In the genomic region with DNA sequence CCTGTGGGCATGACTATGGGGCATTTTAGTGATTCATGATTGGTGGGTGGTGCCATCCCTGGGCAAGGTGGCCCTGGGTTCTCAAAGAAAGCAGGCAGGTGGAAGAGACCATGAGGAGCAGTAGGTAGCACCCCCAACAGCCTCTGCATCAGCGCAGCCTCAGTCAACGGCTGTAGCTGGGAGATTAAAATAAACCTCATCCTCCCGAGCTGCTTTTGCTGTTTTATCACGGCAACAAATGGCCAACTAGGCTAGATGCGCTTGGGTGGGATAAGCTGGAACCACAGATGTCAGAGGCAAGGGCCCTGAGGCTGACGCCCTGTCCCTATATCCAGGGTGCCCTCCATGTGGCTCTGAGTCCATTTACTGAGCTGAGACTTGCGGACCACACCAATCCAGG, we compare ENCODE assay signal across 9 mouse cellular contexts. TPM values are rescaled to one million over a fixed set of nuclear protein-coding genes. Genes with fewer than 3 reads are reported as not detected.
DNase-seq lines count a peak whose midpoint lies in the region; ATAC-seq and TF ChIP-seq lines count a peak whose summit lies in the region.
"Had no signal": no experiment of that assay in that cellular context is flagged by ENCODE, and none has a peak within 500 bp of the region (broad histone marks: within the 10 kb centered on the region; RNA-seq: fewer than 3 reads in every experiment).

No protein-coding gene starts in this region.

- H3K36me3 ChIP-seq in erythroblast, embryonic 14.5 days (ENCODE audit: control insufficient read depth), result peaks cover 39% of the 10 kb centered on the region
- peaks cover 56% of the 10 kb centered on the region for H3K36me3 ChIP-seq in limb, embryonic 12.5 days
- peaks cover 51% of the 10 kb centered on the region for H3K36me3 ChIP-seq in neural tube, embryonic 13.5 days

- TF ChIP-seq CTCF in layer of hippocampus, adult 2 months (conservative IDR thresholded peaks at IDR 0.05), result no peak

- H3K4me2 ChIP-seq in limb, embryonic 12.5 days, result peak overlapping the region; percentile 94
- H3K4me2 ChIP-seq in neural tube, embryonic 13.5 days, result peak overlapping the region; percentile 100

- H3K27me3 ChIP-seq in erythroblast, embryonic 14.5 days (ENCODE audit: control insufficient read depth), result peaks cover 12% of the 10 kb centered on the region
- no peaks in the 10 kb centered on the region for H3K27me3 ChIP-seq in limb, embryonic 12.5 days
- no peaks in the 10 kb centered on the region for H3K27me3 ChIP-seq in neural tube, embryonic 13.5 days

- WGBS in limb, embryonic 12.5 days, result 80% methylated on average over 7 of the region's 7 CpGs
- 60% methylated on average over 7 of the region's 7 CpGs for WGBS in neural tube, embryonic 13.5 days

- peaks cover 16% of the 10 kb centered on the region for H3K9me3 ChIP-seq in erythroblast, embryonic 14.5 days (ENCODE audit: control insufficient read depth, low read length)
- H3K9me3 ChIP-seq in limb, embryonic 12.5 days, result no peaks in the 10 kb centered on the region
- H3K9me3 ChIP-seq in neural tube, embryonic 13.5 days, result no peaks in the 10 kb centered on the region

- H3K27ac ChIP-seq in layer of hippocampus, adult 2 months, result peak overlapping the region; percentile 75; the same call in 1 of the 2 replicates
- no peak overlapping the region for H3K27ac ChIP-seq in limb, embryonic 12.5 days
- peak overlapping the region; percentile 99 for H3K27ac ChIP-seq in neural tube, embryonic 13.5 days (replicated peaks)

- H3K4me3 ChIP-seq in layer of hippocampus, adult 2 months, result peak overlapping the region; percentile 79
- H3K4me3 ChIP-seq in erythroblast, embryonic 14.5 days (replicated peaks), result peak overlapping the region; percentile 76
- peak overlapping the region; percentile 97 for H3K4me3 ChIP-seq in limb, embryonic 12.5 days (replicated peaks)
- H3K4me3 ChIP-seq in neural tube, embryonic 13.5 days, result peak overlapping the region; percentile 99

- H3K4me1 ChIP-seq in erythroblast, embryonic 14.5 days (ENCODE audit: control insufficient read depth), result peaks cover 67% of the 10 kb centered on the region
- H3K4me1 ChIP-seq in limb, embryonic 12.5 days (replicated peaks), result peaks cover 48% of the 10 kb centered on the region
- H3K4me1 ChIP-seq in neural tube, embryonic 13.5 days (replicated peaks), result peaks cover 58% of the 10 kb centered on the region

- H3K9ac ChIP-seq in limb, embryonic 12.5 days (replicated peaks), result peak overlapping the region; percentile 97
- peak overlapping the region; percentile 100 for H3K9ac ChIP-seq in neural tube, embryonic 13.5 days

- no peak for ATAC-seq in limb, embryonic 12.5 days (ENCODE audit: insufficient number of reproducible peaks, insufficient read depth, low FRiP score, low TSS enrichment, low read depth)
- no peak for ATAC-seq in neural tube, embryonic 13.5 days (ENCODE audit: low read depth)

- DNase-seq in layer of hippocampus, adult 2 months (ENCODE audit: low spot score in 2 of 2), result no peak
- no peak for DNase-seq in layer of hippocampus, postnatal 10 days (ENCODE audit: low spot score in 2 of 2)
- no peak for DNase-seq in thymus, postnatal 10 days (ENCODE audit: low spot score in 2 of 2)
- no peak for DNase-seq in cerebellum, postnatal 10 days
- DNase-seq in adrenal gland, postnatal 10 days, result no peak
- DNase-seq: layer of hippocampus, postnatal 36 days had no signal

RNA-seq across cellular contexts. Expression of a gene that starts 2.8 kb away (rescaled TPM):
- 10 to 100 TPM; 15.5 to 17.1 TPM for total RNA-seq in layer of hippocampus, adult 2 months (2021)
- 10 to 100 TPM; 33.6 to 36.6 TPM for total RNA-seq in layer of hippocampus, postnatal 10 days (2021)
- polyA plus RNA-seq in erythroblast, embryonic 14.5 days (2012), result 0.53 and 0.55 TPM in 2 replicates
- 12.5 and 15.2 TPM in 2 replicates for polyA plus RNA-seq in limb, embryonic 12.5 days (2016; fragmentation: Nextera tagmentation; extraction: Ambion mirVana)
- 15.6 and 16.7 TPM in 2 replicates for polyA plus RNA-seq in neural tube, embryonic 13.5 days (2015; fragmentation: Nextera tagmentation; extraction: Ambion mirVana)
- total RNA-seq in adrenal gland, postnatal 10 days (2021), result 10 to 100 TPM; 19.6 to 21.8 TPM

RNA-seq across cellular contexts. Expression of a gene that starts 14.6 kb away (rescaled TPM):
- total RNA-seq in layer of hippocampus, adult 2 months (2021), result 100 to 1,000 TPM; 147 to 149 TPM
- 100 to 1,000 TPM; 119 to 129 TPM for total RNA-seq in layer of hippocampus, postnatal 10 days (2021)
- polyA plus RNA-seq in erythroblast, embryonic 14.5 days (2012), result 24.1 and 26.2 TPM in 2 replicates
- polyA plus RNA-seq in limb, embryonic 12.5 days (2016; fragmentation: Nextera tagmentation; extraction: Ambion mirVana), result 361 and 364 TPM in 2 replicates
- 238 and 241 TPM in 2 replicates for polyA plus RNA-seq in neural tube, embryonic 13.5 days (2015; fragmentation: Nextera tagmentation; extraction: Ambion mirVana)
- total RNA-seq in adrenal gland, postnatal 10 days (2021), result 100 to 1,000 TPM; 103 to 113 TPM

RNA-seq across cellular contexts. Expression of a gene that starts 21.9 kb away (rescaled TPM):
- 100 to 1,000 TPM; 404 to 413 TPM for total RNA-seq in layer of hippocampus, adult 2 months (2021)
- 100 to 1,000 TPM; 503 to 527 TPM for total RNA-seq in layer of hippocampus, postnatal 10 days (2021)
- polyA plus RNA-seq in erythroblast, embryonic 14.5 days (2012), result 197 and 289 TPM in 2 replicates
- polyA plus RNA-seq in limb, embryonic 12.5 days (2016; fragmentation: Nextera tagmentation; extraction: Ambion mirVana), result 416 and 437 TPM in 2 replicates
- polyA plus RNA-seq in neural tube, embryonic 13.5 days (2015; fragmentation: Nextera tagmentation; extraction: Ambion mirVana), result 462 and 574 TPM in 2 replicates
- total RNA-seq in adrenal gland, postnatal 10 days (2021), result 1,000 to 10,000 TPM; 1,321 to 1,365 TPM

RNA-seq across cellular contexts. Expression of a gene that starts 28.4 kb away (rescaled TPM):
- total RNA-seq in layer of hippocampus, adult 2 months (2021), result 10 to 100 TPM; 33.4 to 36.6 TPM
- total RNA-seq in layer of hippocampus, postnatal 10 days (2021), result 1 to 10 TPM; 1.7 to 3.8 TPM
- not detected in 2 replicates for polyA plus RNA-seq in erythroblast, embryonic 14.5 days (2012)
- 1.2 and 1.3 TPM in 2 replicates for polyA plus RNA-seq in limb, embryonic 12.5 days (2016; fragmentation: Nextera tagmentation; extraction: Ambion mirVana)
- 1.0 and 1.5 TPM in 2 replicates for polyA plus RNA-seq in neural tube, embryonic 13.5 days (2015; fragmentation: Nextera tagmentation; extraction: Ambion mirVana)
- total RNA-seq in adrenal gland, postnatal 10 days (2021), result under 1 TPM in 1 of 2 experiments, not detected in 1; 0.12 TPM

RNA-seq across cellular contexts. Expression of a gene that starts 36.5 kb away (rescaled TPM):
- 1 to 10 TPM; 4.7 to 7.2 TPM for total RNA-seq in layer of hippocampus, adult 2 months (2021)
- total RNA-seq in layer of hippocampus, postnatal 10 days (2021), result 1 to 10 TPM in 1 of 2 experiments, under 1 TPM in 1; 0.75 to 1.2 TPM
- 2.2 and 2.6 TPM in 2 replicates for polyA plus RNA-seq in erythroblast, embryonic 14.5 days (2012)
- polyA plus RNA-seq in limb, embryonic 12.5 days (2016; fragmentation: Nextera tagmentation; extraction: Ambion mirVana), result 0.70 and 0.88 TPM in 2 replicates
- polyA plus RNA-seq in neural tube, embryonic 13.5 days (2015; fragmentation: Nextera tagmentation; extraction: Ambion mirVana), result 1.6 and 1.8 TPM in 2 replicates
- total RNA-seq in adrenal gland, postnatal 10 days (2021), result 10 to 100 TPM in 1 of 2 experiments, 1 to 10 TPM in 1; 7.6 to 18.7 TPM
